Mouse (Mus musculus) stomach, postnatal 0 days (tissue): Measurements from ENCODE around the gene Amotl1. TPM values are rescaled to one million over a fixed set of nuclear protein-coding genes. Genes with fewer than 3 reads are reported as not detected.

ENCODE experiments used
- ATAC-seq: fragments of 200-750 bp; cut with Nextera tagmentation; 2 replicates; pipeline ENCODE4 v1.8.0; 2017; ENCODE audit not compliant: low FRiP score, low TSS enrichment
- DNase-seq: peaks from one replicate; pipeline ENCODE4 v3.0.0-alpha.2; 2016; ENCODE audit warnings: low spot score
- H3K27ac ChIP-seq: fragments of 300-500 bp; sonication (generic); replicated peaks from 2 replicates; pipeline ENCODE4 v1.5.1; 2014; ENCODE audit warnings: mild to moderate bottlenecking, control low read depth
- H3K27me3 ChIP-seq: fragments of 300-500 bp; sonication (generic); 2 replicates; pipeline ENCODE4 v1.6.1; 2014; ENCODE audit warnings: low read length; ENCODE audit not compliant: control insufficient read depth, insufficient read depth
- H3K36me3 ChIP-seq: fragments of 300-500 bp; sonication (generic); 2 replicates; pipeline ENCODE4 v1.6.1; 2014; ENCODE audit warnings: low read length, mixed read lengths; ENCODE audit not compliant: control insufficient read depth, insufficient read depth
- H3K4me1 ChIP-seq: fragments of 300-500 bp; sonication (generic); replicated peaks from 2 replicates; pipeline ENCODE4 v1.6.1; 2014; ENCODE audit warnings: antibody characterized with exemption; ENCODE audit not compliant: control insufficient read depth, insufficient read depth
- H3K4me2 ChIP-seq: fragments of 300-500 bp; sonication (generic); replicated peaks from 2 replicates; pipeline ENCODE4 v1.6.1; 2014; ENCODE audit warnings: low read depth, mild to moderate bottlenecking, control low read depth, moderate library complexity
- H3K4me3 ChIP-seq: fragments of 300-500 bp; sonication (generic); 2 replicates; pipeline ENCODE4 v1.5.1; 2014; ENCODE audit warnings: low read depth, low read length, control low read depth
- H3K9ac ChIP-seq: fragments of 300-500 bp; sonication (generic); 2 replicates; pipeline ENCODE4 v1.6.1; 2014; ENCODE audit warnings: mild to moderate bottlenecking, low read length, control low read depth, mixed read lengths
- H3K9me3 ChIP-seq: fragments of 300-500 bp; sonication (generic); 2 replicates; pipeline ENCODE4 v1.6.1; 2016; ENCODE audit warnings: low read length; ENCODE audit not compliant: control insufficient read depth
- CTCF ChIP-seq: IDR thresholded peaks from 2 replicates; pipeline ENCODE4 v1.5.1; 2016; ENCODE audit warnings: antibody characterized with exemption, low read depth, mild to moderate bottlenecking, moderate library complexity
- EP300 ChIP-seq: optimal IDR thresholded peaks from 2 replicates; pipeline ENCODE3; 2016; ENCODE audit warnings: antibody characterized with exemption
- WGBS: fragments of 180-500 bp; shearing (Covaris S2); extraction: QIAGEN DNeasy Blood & Tissue Kit; methylation state at CpG from one replicate; pipeline ENCODE4 v1.1.7; 2014; 5-methylcytosine and 5-hydroxymethylcytosine counted together
- polyA plus RNA-seq: library from polyadenylated mRNA; unstranded; fragments of >200 nt; fragmentation: Nextera tagmentation; extraction: Ambion mirVana; gene quantifications from 2 replicates; pipeline ENCODE4 v1.2.1, GENCODE M21; 2015

Amotl1 gene
- polyA plus RNA-seq, 1 experiment from 2014 or later = 7.3 TPM

DNA sequence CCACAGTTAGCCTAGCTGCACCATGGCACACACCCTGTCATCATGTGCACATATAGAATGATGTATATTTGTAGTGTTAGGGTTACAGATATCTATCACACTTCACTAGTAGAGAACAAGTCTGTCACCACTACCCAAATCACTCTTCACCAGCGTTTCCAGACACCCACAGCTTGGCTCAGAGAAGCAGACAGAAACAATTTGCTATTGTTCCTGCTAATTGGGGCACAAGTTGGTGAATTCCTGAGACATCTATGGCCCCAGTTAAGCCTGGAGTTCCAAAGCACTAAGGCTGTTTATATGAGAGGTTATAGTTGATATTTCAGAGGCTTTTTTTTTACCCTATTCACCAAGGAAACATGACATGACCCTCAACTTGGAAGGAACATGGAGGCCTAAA lies 127.6 kb downstream of the Amotl1 start:
- H3K9ac ChIP-seq = no peak overlapping the region
- no peak for DNase-seq
- 0 out of 2 replicates have a peak, but pooled peaks cover 3% of the 10 kb centered on the region for H3K36me3 ChIP-seq
- H3K4me2 ChIP-seq = no peak overlapping the region
- no peaks in the 10 kb centered on the region for H3K27me3 ChIP-seq
- H3K27ac ChIP-seq = no peak overlapping the region
- 0 out of 2 replicates have a peak, but pooled peaks cover 2% of the 10 kb centered on the region for H3K4me1 ChIP-seq
- no peak for ATAC-seq
- WGBS = 51% methylated on average over 1 of the region's 1 CpGs
- TF ChIP-seq EP300 (no peak), CTCF (no peak)
- H3K4me3 ChIP-seq = no peak overlapping the region
- no peaks in the 10 kb centered on the region for H3K9me3 ChIP-seq

GRCm38 (mm10) chr9:14512633-14513445 lies 132.0 kb downstream of the Amotl1 start:
- H3K9me3 ChIP-seq = no peaks in the 10 kb centered on the region
- no peak overlapping the region for H3K9ac ChIP-seq
- no peak overlapping the region for H3K4me3 ChIP-seq
- DNase-seq = peak; percentile 61
- no peaks in the 10 kb centered on the region for H3K4me1 ChIP-seq
- peaks cover 14% of the 10 kb centered on the region for H3K36me3 ChIP-seq
- TF ChIP-seq CTCF = peak; percentile 89
- no peak for TF ChIP-seq EP300
- H3K27me3 ChIP-seq = no peaks in the 10 kb centered on the region
- no peak overlapping the region for H3K4me2 ChIP-seq
- 63% methylated on average over 9 of the region's 9 CpGs for WGBS
- 0 out of 2 replicates have a peak overlapping the region, but pooled peaks have one; percentile 24 for H3K27ac ChIP-seq
- ATAC-seq = peak; percentile 73

DNA sequence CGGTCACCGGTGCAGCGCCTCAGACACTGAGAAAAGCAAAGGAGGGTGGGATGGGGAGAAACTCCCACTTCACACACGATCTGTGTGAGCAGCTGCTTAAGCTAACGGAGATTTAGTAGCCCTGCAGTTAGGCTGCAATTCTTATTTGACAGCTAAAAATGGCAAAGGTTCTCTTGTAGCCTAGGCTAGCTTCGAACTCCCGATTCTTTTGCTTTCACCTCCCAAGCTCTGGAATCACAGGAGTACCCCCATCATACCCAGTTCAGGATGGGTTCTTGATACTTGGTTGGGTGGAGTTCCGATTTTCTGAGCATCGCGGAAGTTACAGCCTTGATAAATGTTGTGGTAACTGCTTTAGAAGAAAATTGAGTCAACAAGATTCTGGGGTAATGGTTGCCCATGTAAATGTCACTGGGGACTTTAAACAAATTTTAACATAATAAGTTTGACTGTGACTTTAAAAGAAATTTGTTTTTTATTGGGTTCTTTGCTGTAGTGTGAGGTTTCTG lies 143.9 kb downstream of the Amotl1 start:
- WGBS = 3% methylated on average over 10 of the region's 10 CpGs
- Histone ChIP-seq H3K27ac (peak overlapping the region; percentile 61), H3K27me3 (no peaks in the 10 kb centered on the region), H3K9me3 (no peaks in the 10 kb centered on the region), H3K4me3 (peak overlapping the region; percentile 62), H3K9ac (peak overlapping the region; percentile 69), H3K4me2 (peak overlapping the region; percentile 61), H3K36me3 (peaks cover 14% of the 10 kb centered on the region), H3K4me1 (no peaks in the 10 kb centered on the region)
- ATAC-seq (no peak), DNase-seq (no peak)
- no peak for TF ChIP-seq EP300
- no peak for TF ChIP-seq CTCF

DNA sequence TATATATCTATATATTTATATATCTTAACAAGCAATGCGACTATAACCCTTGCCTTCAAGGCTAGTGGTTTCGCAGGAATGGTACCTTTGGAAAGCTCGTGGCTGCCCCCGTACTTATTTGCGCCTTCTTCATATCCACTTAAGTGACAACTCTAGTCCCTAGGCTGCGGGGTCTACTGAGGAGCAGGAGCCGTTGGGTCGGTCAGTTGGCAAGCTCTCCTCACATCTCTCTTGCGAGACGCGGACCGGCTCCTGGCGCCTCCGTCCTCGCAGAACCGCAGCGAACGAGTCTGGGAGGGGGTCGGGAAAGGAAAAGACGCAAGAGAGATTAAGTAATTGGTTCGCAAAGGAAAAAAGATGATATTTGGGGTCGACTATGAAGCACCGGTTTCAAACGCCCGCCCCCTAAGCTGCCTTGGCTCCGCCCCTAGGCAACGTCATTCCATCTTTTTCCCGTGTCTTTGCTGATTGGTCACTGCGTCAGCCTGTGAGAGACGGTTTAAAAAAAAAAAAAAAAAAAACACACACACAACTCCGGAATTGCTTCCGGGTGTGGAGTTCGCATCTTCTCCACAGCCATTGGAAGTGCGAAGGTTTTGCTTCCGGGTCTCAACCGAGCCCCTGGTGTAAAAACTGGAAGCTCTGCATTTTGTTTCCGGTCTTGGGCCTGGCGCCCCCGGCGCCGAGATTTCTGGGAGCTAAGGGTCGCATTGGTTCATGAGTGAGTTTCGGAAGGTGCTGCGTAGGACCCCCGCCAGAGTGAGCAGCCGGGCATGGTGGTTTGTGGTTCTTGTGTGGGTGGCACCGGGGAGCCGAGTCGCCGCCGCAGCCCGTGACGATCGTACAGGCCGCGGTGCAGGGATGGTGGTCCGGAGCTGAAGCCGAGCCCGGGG lies 144.6 kb downstream of the Amotl1 start, which contains the start of the genes Kdm4d and Cwc15:
Kdm4d (minus strand) TSS at position 460 of the 893 bp plus-strand sequence.
Cwc15 (plus strand) TSS at position 595 of the 893 bp plus-strand sequence.
- TF ChIP-seq EP300 = peak; percentile 82
- TF ChIP-seq CTCF = no peak
- Histone ChIP-seq H3K9me3 (no peaks in the 10 kb centered on the region), H3K4me3 (peak within 1 kb of the TSS; percentile 62), H3K27ac (peak within 1 kb of the TSS; percentile 61), H3K9ac (peak within 1 kb of the TSS; percentile 69), H3K36me3 (peaks cover 10% of the 10 kb centered on the region), H3K4me2 (peak within 1 kb of the TSS; percentile 85), H3K4me1 (no peaks in the 10 kb centered on the region), H3K27me3 (no peaks in the 10 kb centered on the region)
- WGBS = under 1% methylated on average over 59 of the region's 59 CpGs
- ATAC-seq = peak; percentile 98
- peak; percentile 91 for DNase-seq

- Histone ChIP-seq H3K4me3 (peak overlapping the region; percentile 62; the same call in 1 of the 2 replicates), H3K27ac (no peak overlapping the region), H3K4me1 (no peaks in the 10 kb centered on the region), H3K4me2 (peak overlapping the region; percentile 85; the same call in 1 of the 2 replicates), H3K36me3 (peaks cover 6% of the 10 kb centered on the region; the same call in 1 of the 2 replicates), H3K9me3 (no peaks in the 10 kb centered on the region), H3K27me3 (no peaks in the 10 kb centered on the region), H3K9ac (no peak overlapping the region)
- TF ChIP-seq CTCF (no peak), EP300 (no peak)
- ATAC-seq (no peak), DNase-seq (no peak)
- 76% methylated on average over 4 of the region's 4 CpGs for WGBS
Observed at GRCm38 (mm10) chr9:14498896-14499705, 145.8 kb downstream of the Amotl1 start.

Other genes starting within 250 kb of the Amotl1 start
- gene Kdm4d, start 144.6 kb downstream of the Amotl1 start, polyA plus RNA-seq = 0.16 and 0.21 TPM in 2 replicates
- gene Cwc15, start 144.4 kb downstream of the Amotl1 start, polyA plus RNA-seq = 115 and 120 TPM in 2 replicates
- 0.45 and 0.53 TPM in 2 replicates for gene Piwil4, start 95.7 kb upstream of the Amotl1 start, polyA plus RNA-seq
- 14.0 and 14.5 TPM in 2 replicates for gene Fut4, start 107.3 kb upstream of the Amotl1 start, polyA plus RNA-seq
- gene 1700012B09Rik, start 126.0 kb upstream of the Amotl1 start, polyA plus RNA-seq = not detected in 2 replicates
- 9.7 TPM in 2 replicates for gene Mre11a, start 139.6 kb upstream of the Amotl1 start, polyA plus RNA-seq
- gene Ankrd49, start 139.8 kb upstream of the Amotl1 start, polyA plus RNA-seq = 31.7 and 33.4 TPM in 2 replicates
- 0.28 and 0.39 TPM in 2 replicates for gene Gpr83, start 215.2 kb upstream of the Amotl1 start, polyA plus RNA-seq